Mouse (Mus musculus) activated CD4-positive, CD25-positive, alpha-beta regulatory T cell, adult 4 months (primary cell): ENCODE results near the gene Arid4a. TPM values are rescaled to one million over a fixed set of nuclear protein-coding genes. Genes with fewer than 3 reads are reported as not detected.
A peak's percentile ranks its signal among the peaks of the same experiment; 100 is the strongest.
"Not testable (repeated sequence)": the region's sequence is repeated elsewhere in the genome, so short reads cannot be mapped to it uniquely, and the experiment has no call there.

Source experiments
- ATAC-seq: one replicate; pipeline ENCODE4 v1.8.0; 2017
- polyA plus RNA-seq, 2 experiments: library from polyadenylated mRNA; unstranded; fragments of 100-300 nt; shearing (Covaris generic); gene quantifications; one replicate each; pipeline ENCODE4 v1.2.1; 2017

Gene Arid4a
- polyA plus RNA-seq, 2 experiments from 2014 or later: 80.2 to 95.9 TPM

GRCm38 (mm10) chr12:71055537-71055936 is 39.7 kb downstream of the Arid4a start:
- no peak for ATAC-seq

- ATAC-seq: no peak
Observed at GRCm38 (mm10) chr12:71059741-71060140, 44.0 kb downstream of the Arid4a start.

GRCm38 (mm10) chr12:71069846-71070245 is 54.1 kb downstream of the Arid4a start:
- no peak for ATAC-seq

- no peak for ATAC-seq
Observed at GRCm38 (mm10) chr12:71072048-71072447, 56.3 kb downstream of the Arid4a start.

GRCm38 (mm10) chr12:71073113-71073730 is 57.4 kb downstream of the Arid4a start:
- ATAC-seq: peak; percentile 52

GRCm38 (mm10) chr12:71086331-71086730 is 70.5 kb downstream of the Arid4a start:
- no peak for ATAC-seq

- ATAC-seq: not testable (repeated sequence)
Observed at GRCm38 (mm10) chr12:71104275-71104674, 88.5 kb downstream of the Arid4a start.

GRCm38 (mm10) chr12:71107216-71107771 is 91.5 kb downstream of the Arid4a start:
- no peak for ATAC-seq

GRCm38 (mm10) chr12:71111331-71111730 is 95.5 kb downstream of the Arid4a start, which contains the start of gene Tomm20l:
TSS of gene Tomm20l (plus strand) at chr12:71111428.
- ATAC-seq: no peak

- ATAC-seq: no peak
Observed at GRCm38 (mm10) chr12:71113074-71113473, 97.3 kb downstream of the Arid4a start.

- peak; percentile 97 for ATAC-seq
Observed at GRCm38 (mm10) chr12:71113675-71114288, 98.0 kb downstream of the Arid4a start.

- ATAC-seq: no peak
Observed at GRCm38 (mm10) chr12:71116411-71116810, 100.6 kb downstream of the Arid4a start.

GRCm38 (mm10) chr12:71122731-71123130 is 106.9 kb downstream of the Arid4a start:
- ATAC-seq: no peak

GRCm38 (mm10) chr12:71123286-71123685 is 107.5 kb downstream of the Arid4a start:
- ATAC-seq: no peak

- ATAC-seq: no peak
Observed at GRCm38 (mm10) chr12:71135581-71135980, 119.8 kb downstream of the Arid4a start.

- ATAC-seq: peak; percentile 67
Observed at GRCm38 (mm10) chr12:71136130-71136973, 120.6 kb downstream of the Arid4a start, which contains the start of the genes Timm9 and 2700049A03Rik. TSS of gene Timm9 (minus strand) at chr12:71136684. TSS of gene 2700049A03Rik (plus strand) at chr12:71136848.

GRCm38 (mm10) chr12:71136974-71137491 is 121.2 kb downstream of the Arid4a start:
- peak; percentile 64 for ATAC-seq

- ATAC-seq: no peak
Observed at GRCm38 (mm10) chr12:71137686-71138085, 121.9 kb downstream of the Arid4a start.

- no peak for ATAC-seq
Observed at GRCm38 (mm10) chr12:71139258-71139828, 123.6 kb downstream of the Arid4a start.

GRCm38 (mm10) chr12:71141189-71141588 is 125.4 kb downstream of the Arid4a start:
- ATAC-seq: no peak

GRCm38 (mm10) chr12:71147641-71148040 is 131.9 kb downstream of the Arid4a start:
- ATAC-seq: peak; percentile 49
